Mouse (Mus musculus): ENCODE data around the gene Arid3a.

The Arid3a gene

DNA sequence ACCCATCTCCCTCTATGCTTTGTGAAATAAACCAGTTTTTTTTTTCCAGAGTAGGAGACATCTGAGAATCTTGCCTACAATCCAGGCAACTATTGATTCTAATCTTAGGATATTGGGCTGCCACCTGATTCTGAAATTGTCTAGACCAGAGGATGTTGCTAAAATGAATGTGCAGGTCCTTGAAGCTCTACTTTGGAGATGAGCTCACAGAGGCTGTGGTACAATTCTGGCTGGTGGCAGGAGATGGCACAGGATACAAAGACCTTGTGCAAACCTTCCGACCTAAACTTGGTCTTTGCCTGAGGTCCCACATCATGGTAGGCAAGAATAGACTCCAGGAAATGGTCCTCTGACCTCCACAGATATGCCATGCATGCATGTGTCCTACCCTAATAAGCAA lies 68.8 kb downstream of the Arid3a start:
- no peak for DNase-seq (ENCODE audit: low spot score)

GRCm38 (mm10) chr10:79996272-79997033 lies 69.6 kb downstream of the Arid3a start, which contains the start of gene Abca7:
Gene Abca7 (plus strand): TSS chr10:79996494.
- peak; percentile 95 for DNase-seq (ENCODE audit: low spot score)

DNA sequence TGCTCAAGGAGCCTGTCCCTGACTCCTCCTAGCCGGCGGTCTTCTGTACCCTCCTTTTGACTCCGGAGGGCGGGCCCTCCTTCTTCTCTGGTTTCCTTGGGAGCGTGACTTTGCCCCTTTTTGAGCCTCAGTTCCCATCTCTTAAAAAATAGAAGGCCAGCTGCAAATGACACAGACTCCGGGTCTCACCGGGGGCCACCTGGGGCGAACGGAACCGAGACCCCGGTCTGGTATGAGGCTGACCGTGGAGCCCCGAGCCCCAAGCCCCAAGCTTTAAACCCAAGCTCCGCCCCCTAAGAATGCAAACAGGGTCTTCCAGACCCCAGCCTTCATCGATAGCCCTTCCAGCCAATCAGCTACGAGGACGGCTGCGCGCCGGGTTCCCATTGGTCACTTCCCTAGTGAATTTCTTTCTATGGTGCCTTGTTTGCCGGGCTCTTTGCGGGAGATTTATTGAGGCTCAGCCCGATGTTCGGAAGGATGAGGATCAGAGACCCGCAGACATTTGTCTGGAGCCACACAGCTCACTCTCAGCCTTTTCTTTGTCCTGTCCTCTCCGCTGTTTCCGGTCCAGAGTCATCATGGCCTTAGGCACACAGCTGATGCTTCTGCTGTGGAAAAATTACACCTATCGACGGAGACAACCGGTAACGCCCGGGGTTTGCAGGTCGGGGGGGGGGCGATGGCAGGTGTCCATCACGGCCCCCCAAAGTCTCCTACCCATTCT lies 70.4 kb downstream of the Arid3a start:
- peak; percentile 30 for DNase-seq (ENCODE audit: low spot score)

GRCm38 (mm10) chr10:79997819-79998218 lies 71.0 kb downstream of the Arid3a start:
- DNase-seq (ENCODE audit: low spot score): no peak

GRCm38 (mm10) chr10:80001945-80002344 lies 75.1 kb downstream of the Arid3a start:
- no peak for DNase-seq (ENCODE audit: low spot score)

DNA sequence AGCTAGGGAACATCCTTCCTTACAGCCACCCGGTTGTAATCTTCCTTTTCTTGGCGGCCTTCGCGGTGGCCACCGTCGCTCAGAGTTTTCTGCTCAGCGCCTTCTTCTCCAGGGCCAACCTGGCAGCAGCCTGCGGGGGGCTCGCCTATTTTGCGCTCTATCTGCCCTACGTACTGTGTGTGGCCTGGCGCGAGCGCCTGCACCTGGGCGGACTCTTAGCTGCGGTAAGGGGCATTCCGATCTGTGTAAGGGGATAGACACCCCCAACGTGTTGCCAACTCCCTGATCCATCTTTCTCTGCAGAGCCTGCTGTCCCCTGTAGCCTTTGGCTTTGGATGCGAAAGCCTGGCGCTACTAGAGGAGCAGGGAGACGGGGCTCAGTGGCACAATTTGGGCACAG lies 76.0 kb downstream of the Arid3a start:
- DNase-seq (ENCODE audit: low spot score): no peak

- no peak for DNase-seq (ENCODE audit: low spot score)
Observed at GRCm38 (mm10) chr10:80003374-80004232, 76.8 kb downstream of the Arid3a start.

- no peak for DNase-seq (ENCODE audit: low spot score)
Observed at GRCm38 (mm10) chr10:80004233-80004705, 77.4 kb downstream of the Arid3a start.
